Mouse (Mus musculus): ENCODE results near the gene Cel. TPM values are rescaled to one million over a fixed set of nuclear protein-coding genes. Genes with fewer than 3 reads are reported as not detected.

The Cel gene
- total and polyA plus RNA-seq, 3 experiments = not detected

GRCm38 (mm10) chr2:28596021-28596420 is 32.8 kb upstream of the Cel start (continued):
- TF ChIP-seq SIN3A (IDR thresholded peaks at IDR 0.05; ENCODE audit: low read length) (peak; percentile 54; the same call in 1 of the 2 replicates), POLR2A (IDR thresholded peaks at IDR 0.05; ENCODE audit: control insufficient read depth in 1 of 2, insufficient read depth in 1 of 2, low read depth in 1 of 2, low read length in 2 of 2, poor library complexity in 1 of 2) (peak in 1 of 2 experiments; percentile 32; a peak in 1 of 4 replicates), TAL1 (IDR thresholded peaks at IDR 0.05; ENCODE audit: low read length) (peak; percentile 89), POLR2AphosphoS2 (IDR thresholded peaks at IDR 0.05; ENCODE audit: low read length) (no peak)

- Histone ChIP-seq H3K27me3 (ENCODE audit: control insufficient read depth in 1 of 2, insufficient read depth in 2 of 2, low read length in 2 of 2) (no peaks in the 10 kb centered on the region), H3K9me3 (replicated peaks; ENCODE audit: insufficient read depth, low read length) (no peaks in the 10 kb centered on the region), H3K9ac (ENCODE audit: control insufficient read depth, low read depth, low read length, poor library complexity, severe bottlenecking) (peak overlapping the region; percentile 58), H3K27ac (ENCODE audit: control insufficient read depth, low read depth, low read length) (peak overlapping the region; percentile 3; the same call in 1 of the 2 replicates), H3K36me3 (ENCODE audit: control insufficient read depth in 1 of 2, insufficient read depth in 2 of 2, low read length in 2 of 2) (peaks cover 0 to 27% of the 10 kb centered on the region in 2 experiments; a peak in 2 of 4 replicates), H3K4me3 (ENCODE audit: control insufficient read depth in 1 of 2, insufficient read depth in 1 of 2, low read depth in 2 of 2, low read length in 2 of 2) (peak overlapping the region; percentile 18 to 52; a peak in 3 of 4 replicates), H3K4me1 (ENCODE audit: control insufficient read depth in 1 of 2, insufficient read depth in 2 of 2, low read length in 2 of 2) (peaks cover 9 to 31% of the 10 kb centered on the region in 2 experiments; a peak in 3 of 4 replicates), H3K79me2 (ENCODE audit: control insufficient read depth, insufficient read depth, low read length, poor library complexity) (no peaks in the 10 kb centered on the region)
- TF ChIP-seq NRF1 (IDR thresholded peaks at IDR 0.05; ENCODE audit: insufficient read depth, low read depth, low read length, poor library complexity, severe bottlenecking) = no peak
- peak; percentile 88 for TF ChIP-seq SMC3 (IDR thresholded peaks at IDR 0.05; ENCODE audit: low read depth, low read length)
- TF ChIP-seq RCOR1 (IDR thresholded peaks at IDR 0.05; ENCODE audit: low read depth, low read length) = peak; percentile 45; the same call in 1 of the 2 replicates
- TF ChIP-seq JUND (IDR thresholded peaks at IDR 0.05; ENCODE audit: low read depth, low read length) = no peak
- TF ChIP-seq UBTF (IDR thresholded peaks at IDR 0.05; ENCODE audit: borderline replicate concordance, insufficient read depth, low read depth, low read length) = no peak
- TF ChIP-seq RAD21 (IDR thresholded peaks at IDR 0.05; ENCODE audit: low read depth, low read length) = peak; percentile 89
- peak; percentile 93 for TF ChIP-seq ZC3H11A (IDR thresholded peaks at IDR 0.05; ENCODE audit: low read depth, low read length)
- peak; percentile 68 for TF ChIP-seq SIN3A (IDR thresholded peaks at IDR 0.05; ENCODE audit: low read length)
- TF ChIP-seq MAZ (IDR thresholded peaks at IDR 0.05; ENCODE audit: low read depth, low read length) = peak; percentile 73; the same call in 1 of the 2 replicates
- no peak for TF ChIP-seq TCF12 (IDR thresholded peaks at IDR 0.05; ENCODE audit: low read depth, low read length)
- no peak for TF ChIP-seq E2F4 (IDR thresholded peaks at IDR 0.05; ENCODE audit: borderline replicate concordance, low read depth, low read length)
- TF ChIP-seq CTCF (IDR thresholded peaks at IDR 0.05 in 2 of 3, conservative IDR thresholded peaks at IDR 0.05 in 1 of 3; ENCODE audit: control insufficient read depth in 1 of 3, insufficient read depth in 1 of 3, low read depth in 2 of 3, low read length in 3 of 3, poor library complexity in 1 of 3, severe bottlenecking in 1 of 3) = peak; percentile 93 to 99 (median 96)
- TF ChIP-seq MAFK (IDR thresholded peaks at IDR 0.05; ENCODE audit: borderline replicate concordance, low read depth, low read length) = no peak
- no peak for TF ChIP-seq USF2 (IDR thresholded peaks at IDR 0.05; ENCODE audit: borderline replicate concordance in 1 of 2, insufficient read depth in 1 of 2, low read depth in 1 of 2, low read length in 2 of 2)
- no peak for TF ChIP-seq ZKSCAN1 (IDR thresholded peaks at IDR 0.05; ENCODE audit: low read depth, low read length)
- TF ChIP-seq BHLHE40 (IDR thresholded peaks at IDR 0.05; ENCODE audit: borderline replicate concordance, low read depth, low read length) = 0 out of 2 replicates have a peak, but pooled peaks have one; percentile 23
- peak; percentile 88 for DNase-seq (ENCODE audit: low read depth, low spot score)
Observed at GRCm38 (mm10) chr2:28592809-28593208, 29.6 kb upstream of the Cel start.
